Mouse (Mus musculus) lung, postnatal 0 days (tissue): ENCODE measurements around the gene Dlgap5.

ENCODE experiments used
- CTCF ChIP-seq: IDR thresholded peaks from 2 replicates; pipeline ENCODE4 v1.5.1; 2016; ENCODE audit warnings: antibody characterized with exemption, mild to moderate bottlenecking
- EP300 ChIP-seq: IDR thresholded peaks from 2 replicates; pipeline ENCODE4 v1.6.1; 2016; ENCODE audit warnings: antibody characterized with exemption, mild to moderate bottlenecking, control low read depth

- TF ChIP-seq CTCF = no peak
- TF ChIP-seq EP300 = no peak
Measured at GRCm38 (mm10) chr14:47461997-47462396, 43.8 kb upstream of the Dlgap5 start.
